Mouse (Mus musculus) large intestine, adult 2 months (tissue): ENCODE data around the gene Pctp. TPM values are rescaled to one million over a fixed set of nuclear protein-coding genes. Genes with fewer than 3 reads are reported as not detected.

Experiments
- DNase-seq: peaks from one replicate; pipeline ENCODE4 v3.0.0-alpha.2; 2012; ENCODE audit warnings: low read depth, low spot score
- WGBS: fragments of 180-500 bp; shearing (Covaris S2); methylation state at CpG from one replicate; pipeline ENCODE4 v1.1.7; 2018; 5-methylcytosine and 5-hydroxymethylcytosine counted together
- polyA plus RNA-seq: library from polyadenylated mRNA; depleted of rRNA; stranded (reverse); fragments of >200 nt; gene quantifications from 2 replicates; pipeline ENCODE4 v1.2.3, GENCODE M21; 2012; rRNA removed

Pctp gene
- polyA plus RNA-seq, 1 experiment, result 4.9 TPM

DNA sequence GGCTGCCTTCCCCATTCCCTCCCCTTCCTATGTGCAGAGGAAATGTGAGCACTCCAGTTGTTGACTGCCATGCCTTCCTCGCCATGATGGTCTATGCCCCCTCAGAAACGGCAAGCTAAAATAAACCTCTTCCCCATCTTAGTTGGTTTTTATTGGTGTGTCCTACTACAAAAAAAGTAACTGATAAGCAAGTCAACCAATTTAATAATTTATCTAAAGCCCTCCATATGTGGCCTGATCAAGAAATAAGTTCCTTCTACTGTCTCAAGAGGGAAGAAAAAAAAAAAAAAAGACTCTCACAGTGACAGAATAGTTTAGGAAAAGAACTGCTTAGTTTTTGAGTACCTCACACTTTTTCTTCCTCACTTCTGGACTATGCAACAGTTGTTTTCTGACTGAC, 22.6 kb downstream of the Pctp start:
- WGBS, result 94% methylated on average over 2 of the region's 2 CpGs
- DNase-seq, result no peak

DNA sequence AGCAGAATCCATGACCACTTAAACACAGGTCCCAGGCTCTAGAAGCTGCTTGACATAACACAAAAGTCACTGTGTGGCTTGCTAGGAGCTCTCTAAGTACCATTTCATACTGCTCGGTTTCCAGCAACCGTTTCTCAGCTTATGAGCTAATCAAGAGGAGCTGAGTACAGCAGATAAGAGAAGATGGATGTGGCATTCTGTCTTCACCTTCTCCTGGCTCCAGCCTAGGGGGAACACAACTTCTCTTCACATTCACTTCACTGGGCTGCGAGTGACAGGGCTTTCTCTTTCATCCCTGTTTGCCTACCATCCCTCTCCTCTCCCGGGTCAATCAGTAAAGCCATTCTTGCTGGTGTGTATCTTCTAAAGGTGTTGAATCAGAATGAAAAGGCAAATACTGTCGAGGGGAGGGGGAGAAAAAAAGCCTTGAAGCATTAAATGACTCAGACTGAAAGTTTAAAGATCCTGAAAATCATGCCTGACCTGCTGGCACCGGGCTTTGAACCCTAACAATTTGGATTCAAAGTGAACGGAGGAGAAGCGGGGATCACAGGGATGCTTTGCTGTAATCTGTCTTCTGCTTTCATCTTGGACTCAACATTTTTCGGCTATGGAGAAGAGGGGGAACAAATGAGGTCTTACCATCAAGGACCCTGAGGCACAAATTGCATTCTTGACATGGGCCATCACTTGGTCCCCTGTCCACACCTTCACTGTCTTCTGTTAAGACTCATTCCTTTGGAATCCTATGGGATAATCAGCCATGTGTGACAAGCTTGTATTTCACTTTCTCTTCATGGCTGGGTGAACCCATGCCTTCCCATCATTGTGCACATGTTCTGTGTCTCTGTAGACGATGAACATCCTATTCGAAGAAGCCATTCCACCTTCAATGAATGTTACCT, 23.5 kb downstream of the Pctp start:
- no peak for DNase-seq

DNA sequence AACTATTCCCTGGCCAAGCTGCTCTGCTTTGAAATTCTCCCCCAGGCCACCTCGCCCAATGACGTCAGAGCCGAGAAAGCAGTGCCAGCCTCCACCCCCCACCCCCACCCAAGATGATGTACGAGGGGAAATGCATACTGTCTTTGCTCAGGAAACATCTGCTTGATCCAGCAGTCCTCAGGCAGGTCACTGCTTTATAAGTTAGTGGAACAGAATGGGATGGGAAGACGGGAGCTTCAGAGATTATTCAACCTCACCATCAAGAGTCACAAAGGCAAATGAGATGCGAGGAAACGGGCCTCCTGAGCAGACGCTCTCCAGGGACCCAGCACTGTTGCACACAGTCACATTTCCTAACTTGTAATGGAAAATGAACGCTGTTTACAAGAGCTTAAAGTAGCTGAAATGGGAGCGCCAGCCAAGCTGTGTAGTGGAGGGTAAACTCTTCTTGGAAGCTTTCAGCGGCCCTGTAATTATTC, 24.3 kb downstream of the Pctp start:
- no peak for DNase-seq

More for the DNA sequence above, 23.5 kb downstream of the Pctp start:
- 46% methylated on average over 11 of the region's 11 CpGs for WGBS

DNA sequence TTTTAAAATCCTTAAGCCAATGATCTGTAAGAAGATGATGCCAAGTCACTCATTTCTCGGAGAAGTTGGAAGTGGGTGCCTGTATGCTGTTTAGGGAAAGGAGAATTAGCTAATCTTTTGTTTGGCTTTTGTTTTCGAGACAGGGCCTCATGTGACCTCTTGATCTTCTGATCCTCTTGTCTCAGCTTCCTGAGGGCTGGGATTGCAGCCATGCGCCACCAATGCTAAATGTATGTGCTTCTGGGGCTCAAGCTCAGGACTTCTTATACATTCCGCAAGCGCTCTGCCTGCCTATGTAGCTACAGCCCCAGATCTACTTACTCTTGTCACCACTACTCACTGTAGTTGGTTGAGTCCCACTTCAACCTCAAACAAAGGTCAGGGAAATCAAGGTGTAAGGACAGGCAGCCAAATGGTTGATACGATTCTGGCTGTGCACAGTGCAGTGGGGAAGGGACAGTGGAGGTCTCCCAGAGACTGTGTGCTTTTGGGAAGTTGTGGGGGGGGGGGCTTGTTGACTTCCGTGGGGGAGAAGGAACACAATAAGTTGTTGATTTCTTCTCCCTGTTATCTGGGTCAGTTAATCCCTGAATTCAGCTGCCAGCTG, 24.8 kb downstream of the Pctp start:
- WGBS, result 52% methylated on average over 7 of the region's 7 CpGs
- no peak for DNase-seq

More for the DNA sequence above, 24.3 kb downstream of the Pctp start:
- 30% methylated on average over 11 of the region's 11 CpGs for WGBS

DNA sequence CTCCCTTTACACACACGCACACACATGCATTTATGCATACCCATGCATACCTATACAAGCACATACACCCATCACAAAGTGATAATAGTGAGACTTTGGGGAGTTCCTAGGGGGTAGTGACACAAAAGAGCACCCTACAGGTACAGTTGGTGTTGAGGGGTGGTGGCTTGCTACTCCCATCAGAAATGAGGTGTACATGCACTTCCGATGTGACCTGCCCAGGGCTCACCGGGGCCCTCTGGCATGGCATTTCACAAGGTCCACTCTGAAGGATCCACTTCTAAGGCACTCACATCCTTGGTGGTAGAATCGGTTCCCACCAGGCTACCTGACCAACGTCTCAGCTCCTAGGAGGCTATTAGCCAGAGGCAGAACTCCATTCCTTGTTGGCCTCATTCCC, 26.3 kb downstream of the Pctp start:
- DNase-seq, result no peak
- WGBS, result 86% methylated on average over 5 of the region's 5 CpGs

DNA sequence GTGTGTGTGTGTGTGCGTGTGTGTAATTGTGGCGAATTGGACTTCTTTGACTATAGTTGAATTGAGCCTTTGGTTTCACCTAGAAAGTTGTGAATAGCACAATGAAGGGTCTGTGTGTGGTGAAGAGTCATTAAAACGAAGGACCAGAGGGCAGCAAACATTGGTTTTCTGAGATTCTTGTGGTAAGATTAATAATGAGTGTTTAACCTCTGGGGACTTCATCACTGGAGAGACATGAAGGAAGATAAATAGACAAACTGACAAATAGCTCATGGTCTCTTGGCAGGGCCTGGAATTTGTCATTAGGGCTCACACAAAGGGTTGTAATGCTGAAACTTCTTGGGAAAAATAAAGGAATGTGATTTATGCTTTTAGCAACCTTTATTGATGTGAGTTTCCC, 31.4 kb downstream of the Pctp start:
- WGBS, result 59% methylated on average over 3 of the region's 3 CpGs
- DNase-seq, result no peak

DNA sequence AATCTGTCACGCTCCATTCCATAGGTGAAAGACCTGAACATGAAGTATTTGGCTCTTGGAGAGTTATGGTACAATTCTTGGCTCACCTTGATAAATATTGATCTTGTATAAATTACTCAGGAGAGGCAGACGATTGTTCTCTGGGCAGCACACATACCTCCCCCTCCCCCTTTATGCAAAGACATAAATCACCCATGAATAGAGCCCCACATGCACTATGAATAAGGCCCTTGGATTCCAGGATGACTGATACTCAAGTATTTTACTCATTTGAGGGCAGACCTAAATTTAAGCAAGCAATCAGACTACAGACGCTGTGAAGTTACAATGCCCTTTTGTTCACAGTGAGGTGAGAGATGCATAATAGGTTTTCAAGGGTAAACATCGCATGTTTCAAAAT, 32.0 kb downstream of the Pctp start:
- DNase-seq, result no peak
- 28% methylated on average over 4 of the region's 4 CpGs for WGBS

DNA sequence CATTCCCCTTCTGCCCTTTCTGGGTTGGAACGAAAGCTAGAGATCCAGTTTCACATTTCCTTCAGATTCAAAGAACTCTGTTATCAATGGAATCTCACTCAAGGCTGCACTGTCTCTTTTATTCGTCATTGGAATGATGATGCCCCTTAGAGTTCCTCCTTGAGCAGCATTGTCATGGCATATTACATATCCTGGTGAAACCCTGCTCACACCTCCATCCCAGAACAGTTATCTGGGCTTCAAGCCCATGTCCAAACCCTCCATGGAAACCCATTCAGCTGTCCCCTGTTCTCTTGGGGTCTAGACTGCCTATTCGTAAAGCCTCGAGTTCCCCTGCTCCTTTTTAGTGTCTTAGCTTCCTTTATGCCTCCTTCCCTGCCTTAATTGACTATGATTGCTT, 33.6 kb downstream of the Pctp start:
- DNase-seq, result no peak
- 73% methylated on average over 4 of the region's 4 CpGs for WGBS

DNA sequence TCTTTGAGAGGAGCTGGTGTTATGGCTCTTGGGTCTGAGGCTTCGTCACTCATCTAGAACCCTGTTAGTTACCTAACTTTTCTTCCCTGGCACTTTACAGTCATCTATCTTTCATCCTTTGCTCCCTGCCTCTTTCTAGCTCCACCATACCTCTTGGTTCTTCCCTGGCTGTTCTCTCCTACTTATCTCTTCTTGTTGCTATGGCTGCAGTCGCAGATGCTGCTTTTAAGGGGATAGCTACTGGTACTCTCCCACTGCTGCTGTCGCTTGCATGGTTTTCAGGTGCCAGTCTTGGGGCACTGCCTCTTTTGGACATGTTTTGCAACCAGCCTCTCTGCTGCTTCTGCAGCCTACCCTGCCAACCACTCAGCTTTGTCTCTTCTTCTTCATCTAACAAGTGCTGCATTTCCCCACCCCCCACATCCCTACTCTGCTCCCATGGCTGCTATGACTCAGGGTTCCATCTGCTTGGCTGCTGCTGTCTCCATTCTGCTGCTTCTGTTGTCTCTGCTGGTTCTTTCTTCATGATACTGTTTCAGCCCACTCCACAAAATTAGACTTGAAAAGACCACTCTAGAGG, 51.9 kb downstream of the Pctp start:
- no peak for DNase-seq
- WGBS, result 83% methylated on average over 3 of the region's 3 CpGs

DNA sequence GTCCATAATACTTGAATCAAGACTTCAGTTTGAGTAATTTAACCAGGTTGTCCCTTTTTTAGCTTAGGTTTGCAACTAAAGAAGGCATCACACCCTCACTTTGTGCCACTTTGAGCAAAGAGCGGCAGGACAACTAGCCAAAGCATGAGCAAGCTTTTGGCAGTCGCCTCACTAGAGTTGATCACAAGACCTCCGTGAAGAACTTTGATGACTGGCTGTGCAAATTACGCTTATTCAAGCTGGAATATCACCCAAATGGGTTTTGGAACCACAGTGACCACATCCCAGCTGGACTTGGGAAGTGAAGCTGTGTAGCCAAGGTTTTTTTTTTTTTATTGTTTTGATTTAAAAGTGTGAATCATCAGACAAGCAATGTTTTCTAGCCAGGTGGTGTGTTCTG, 54.9 kb downstream of the Pctp start:
- no peak for DNase-seq
- 77% methylated on average over 4 of the region's 4 CpGs for WGBS

DNA sequence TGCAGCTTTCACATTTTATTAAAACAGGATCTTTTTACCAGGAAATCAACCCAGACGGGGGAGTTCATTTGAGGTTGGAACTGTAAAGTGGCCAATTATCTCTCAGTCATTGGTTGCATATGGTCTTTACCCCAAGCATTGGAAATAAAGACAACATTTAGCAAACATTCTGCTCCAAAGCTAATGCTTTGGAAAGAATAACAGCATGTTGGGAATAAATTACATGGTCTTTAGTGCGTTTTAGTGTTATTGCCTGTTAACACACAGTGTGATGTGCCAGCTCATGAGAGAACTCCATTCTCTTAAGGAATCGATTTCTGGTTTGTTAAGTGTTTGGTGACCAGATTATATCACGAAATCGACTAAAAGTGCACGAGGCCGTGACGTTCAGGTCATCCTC, 57.5 kb downstream of the Pctp start:
- 90% methylated on average over 8 of the region's 8 CpGs for WGBS
- DNase-seq, result no peak

DNA sequence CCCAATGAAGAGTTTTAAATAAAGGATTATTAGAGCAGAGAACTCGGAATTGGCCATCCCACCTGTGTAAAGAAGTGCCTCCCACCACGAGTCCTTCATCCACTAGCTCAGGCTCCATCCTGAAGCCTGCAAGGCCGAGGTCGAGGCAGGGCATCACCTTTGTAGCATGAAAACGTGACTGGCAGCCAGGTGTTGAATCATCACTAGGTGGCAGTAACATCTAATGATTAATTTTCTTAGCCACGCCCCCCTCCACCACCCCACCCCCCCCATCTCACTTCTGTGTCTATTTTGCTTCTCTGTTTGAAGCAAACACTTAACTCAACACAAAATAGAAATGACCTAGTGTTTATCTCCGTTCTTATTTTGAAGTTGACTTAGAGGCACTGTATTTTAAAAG, 65.5 kb downstream of the Pctp start:
- WGBS, result 12% methylated on average over 7 of the region's 7 CpGs
- no peak for DNase-seq

Other genes with a start within 250 kb of the Pctp start
- 0.03 TPM in 1 of 2 replicates, not detected in the other for gene Ankfn1, start 225.2 kb downstream of the Pctp start, polyA plus RNA-seq
- 1.5 and 1.7 TPM in 2 replicates for gene Tmem100, start 27.5 kb upstream of the Pctp start, polyA plus RNA-seq
- gene Gm45716, start 184.8 kb upstream of the Pctp start, polyA plus RNA-seq, result 1.8 and 3.1 TPM in 2 replicates
- 17.9 and 23.6 TPM in 2 replicates for gene Mmd, start 246.6 kb upstream of the Pctp start, polyA plus RNA-seq